Mouse (Mus musculus): ENCODE results near the gene Bmp2k.

Gene Bmp2k

DNA sequence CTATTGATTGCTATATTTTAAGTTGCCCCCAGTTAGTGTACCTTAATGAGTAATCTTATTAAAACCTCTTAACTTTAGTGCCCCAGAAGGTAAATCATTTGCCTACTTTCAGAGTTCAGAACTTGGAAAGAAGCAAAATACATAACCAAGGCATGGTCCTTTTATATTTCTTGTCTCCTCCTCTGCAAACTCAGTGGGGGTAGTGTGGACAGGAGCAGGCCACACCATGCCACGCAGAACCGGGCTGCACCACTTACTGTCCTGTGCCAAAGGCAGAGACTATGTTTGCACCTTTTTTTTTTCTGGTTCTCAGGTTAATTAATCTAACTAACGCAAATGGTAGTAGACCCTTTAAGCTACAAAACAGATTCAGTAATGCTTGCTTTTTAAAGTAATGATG is 91.9 kb downstream of the Bmp2k start:
- ATAC-seq (ENCODE audit: insufficient number of reproducible peaks, low FRiP score, low TSS enrichment), result no peak

DNA sequence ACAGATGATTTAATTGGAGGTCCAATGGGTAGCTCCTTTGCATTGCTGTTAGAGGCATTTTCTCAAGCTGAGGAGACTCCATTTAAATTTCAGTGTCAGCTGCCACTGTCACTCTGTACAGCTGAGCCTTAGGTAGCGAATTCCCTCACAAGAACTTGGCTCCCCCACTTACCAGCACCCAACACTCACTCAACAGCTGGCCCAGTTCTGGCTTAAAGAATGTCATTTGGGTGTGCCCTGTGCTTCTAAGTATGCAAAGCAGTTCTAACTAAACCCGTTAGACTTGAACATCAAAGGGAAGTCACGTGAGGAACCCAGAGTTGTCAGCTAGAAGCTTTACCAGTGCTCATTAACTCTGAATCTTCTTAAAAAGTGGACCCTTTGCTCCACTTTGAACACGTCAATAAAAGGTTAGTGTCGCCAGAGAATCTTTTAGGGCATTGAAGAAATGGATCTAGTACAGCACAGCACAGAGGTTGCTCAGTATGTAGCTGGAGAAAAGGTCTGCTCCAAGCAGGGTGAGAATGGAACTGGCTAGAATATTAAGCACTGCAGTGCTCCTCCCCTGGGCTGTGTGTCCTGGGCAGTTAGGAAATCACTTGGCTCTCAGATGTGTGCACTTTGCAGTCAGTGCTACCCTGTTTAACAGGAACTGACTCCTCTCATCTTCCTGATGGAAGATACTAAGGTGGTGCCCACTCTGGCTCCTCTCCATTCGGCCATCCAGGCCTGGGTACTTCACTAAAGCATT is 92.7 kb downstream of the Bmp2k start:
- ATAC-seq (ENCODE audit: insufficient number of reproducible peaks, low FRiP score, low TSS enrichment), result no peak

DNA sequence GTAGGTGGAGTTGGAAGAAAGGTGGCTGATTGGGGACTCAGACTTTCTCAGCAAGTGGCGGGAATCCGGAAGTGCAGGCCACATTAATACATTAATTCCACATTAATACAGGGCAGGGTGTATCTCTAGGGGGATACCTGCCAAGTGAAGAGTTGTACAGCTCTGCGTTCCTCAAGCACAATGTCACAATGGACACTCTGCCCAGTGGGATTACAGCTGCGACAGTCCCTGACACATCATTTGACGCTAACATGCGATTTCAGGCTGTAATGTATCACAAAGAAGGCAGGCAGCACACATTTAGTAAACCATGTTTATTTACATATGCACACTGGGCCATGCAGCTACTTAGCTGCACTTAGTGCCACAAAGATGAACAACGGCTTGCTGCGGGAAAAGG is 95.5 kb downstream of the Bmp2k start:
- no peak for ATAC-seq (ENCODE audit: insufficient number of reproducible peaks, low FRiP score, low TSS enrichment)

DNA sequence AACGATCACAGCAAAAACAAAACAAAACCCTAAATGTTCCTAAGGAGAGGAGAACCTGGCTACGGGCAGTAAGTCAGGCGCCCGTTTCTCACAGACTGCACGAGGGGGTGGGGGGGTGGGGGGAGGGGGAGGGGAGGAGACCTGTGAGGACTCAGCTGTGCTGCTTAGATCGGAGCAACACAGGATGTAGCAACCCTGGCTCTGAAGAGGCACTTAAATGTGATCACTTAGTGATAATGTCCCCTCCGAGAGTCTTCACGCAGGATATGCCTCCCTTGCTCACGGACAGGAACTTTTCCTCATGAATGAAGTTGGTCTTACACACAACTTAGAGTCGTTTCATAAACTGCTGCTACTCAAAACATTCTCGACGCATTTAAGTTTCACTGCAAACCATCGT is 97.8 kb downstream of the Bmp2k start:
- no peak for ATAC-seq (ENCODE audit: insufficient number of reproducible peaks, low FRiP score, low TSS enrichment)

DNA sequence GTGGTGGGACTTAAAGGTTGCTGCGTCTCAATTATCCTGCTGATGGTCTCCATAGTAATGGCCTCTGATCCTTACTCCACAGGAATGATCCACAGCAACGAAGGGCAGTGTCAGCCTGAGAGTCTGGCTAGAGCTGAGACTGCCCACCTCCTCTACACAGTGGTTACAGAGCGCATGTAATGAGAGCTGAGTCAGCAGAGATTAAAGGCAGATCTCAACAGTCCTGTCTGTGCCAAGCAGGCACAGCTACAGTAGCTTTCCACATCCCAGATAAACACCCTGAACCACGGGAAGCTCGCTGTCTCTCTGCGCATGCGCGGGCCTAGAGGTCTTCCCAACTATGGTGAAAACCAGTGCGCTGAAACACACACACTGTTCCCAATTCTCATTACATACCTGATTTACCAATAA is 100.1 kb downstream of the Bmp2k start:
- ATAC-seq (ENCODE audit: insufficient number of reproducible peaks, low FRiP score, low TSS enrichment), result no peak

DNA sequence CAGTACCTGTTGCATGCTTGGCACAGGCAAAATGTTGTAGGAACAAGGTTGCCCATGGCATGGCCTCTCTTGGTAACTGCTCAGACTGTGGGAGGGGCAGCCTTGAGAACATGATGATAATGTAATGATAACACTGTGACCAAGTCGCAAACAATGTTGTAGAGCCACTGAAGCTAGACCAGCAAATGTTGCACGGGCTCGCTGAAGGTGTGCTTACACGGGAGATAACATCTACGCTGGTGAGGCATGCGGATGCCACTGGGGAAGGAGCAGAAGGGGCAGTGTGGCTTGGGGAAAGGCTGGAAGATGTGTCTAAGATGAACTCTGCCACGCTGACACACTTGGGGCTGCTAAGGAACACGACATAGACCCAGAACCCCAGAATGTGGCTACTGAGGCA is 102.5 kb downstream of the Bmp2k start:
- ATAC-seq (ENCODE audit: insufficient number of reproducible peaks, low FRiP score, low TSS enrichment), result no peak

DNA sequence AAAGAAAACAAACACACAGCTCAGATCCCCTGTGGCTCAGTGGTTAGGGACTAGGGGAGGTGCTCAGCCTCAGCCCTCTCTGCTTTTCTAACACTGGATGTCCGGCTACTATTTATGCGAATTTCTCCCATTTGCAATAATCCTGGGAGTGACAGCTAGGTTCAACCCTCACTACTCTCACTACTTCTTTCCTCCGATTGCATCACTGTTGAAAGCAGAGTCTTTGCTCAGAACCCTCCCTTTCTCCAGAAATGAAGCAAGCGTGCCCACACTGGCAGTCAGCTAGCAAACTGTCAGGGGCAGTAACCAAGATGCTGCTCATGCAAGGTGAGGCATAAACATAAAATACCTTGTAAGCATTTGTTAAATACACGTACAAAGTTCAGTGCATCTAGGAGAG is 110.8 kb downstream of the Bmp2k start:
- no peak for ATAC-seq (ENCODE audit: insufficient number of reproducible peaks, low FRiP score, low TSS enrichment)

DNA sequence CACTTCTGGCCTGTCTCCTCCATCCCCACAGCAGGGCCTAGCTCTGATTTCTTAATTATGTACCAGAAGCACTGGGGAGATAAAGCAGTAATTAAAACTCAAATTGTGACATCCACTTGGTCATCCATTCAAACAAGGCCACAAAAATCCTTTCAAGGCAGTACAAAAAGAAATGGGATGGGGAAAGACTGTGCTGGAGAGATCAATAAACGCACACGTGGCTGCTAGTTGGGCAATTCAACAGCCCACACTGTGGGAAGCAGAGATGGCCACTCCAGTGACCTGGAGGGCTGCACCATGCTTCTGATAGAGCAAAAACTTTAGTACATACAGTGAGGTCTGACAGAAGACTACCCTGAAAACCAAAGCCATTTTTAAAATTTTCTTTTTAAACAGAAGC is 112.6 kb downstream of the Bmp2k start:
- no peak for ATAC-seq (ENCODE audit: insufficient number of reproducible peaks, low FRiP score, low TSS enrichment)

DNA sequence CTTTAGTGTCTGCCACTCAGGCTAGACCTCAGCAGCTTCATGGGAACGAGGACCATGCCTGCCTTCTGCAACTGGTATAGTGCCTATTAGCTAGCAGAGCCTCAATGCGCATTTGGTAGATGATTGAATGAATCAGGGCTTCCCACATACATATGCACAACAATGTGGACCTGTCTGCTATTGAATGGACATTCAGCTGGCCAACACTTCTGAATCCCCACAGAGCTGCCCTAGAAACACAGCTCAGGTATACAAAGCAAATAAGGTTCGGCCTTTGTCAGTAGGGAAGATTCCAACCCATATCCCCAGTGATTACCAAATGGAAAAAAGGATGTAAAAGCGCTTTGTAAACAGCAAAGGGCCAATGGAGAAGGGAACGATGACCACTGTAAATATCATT is 113.2 kb downstream of the Bmp2k start:
- peak; percentile 27; the same call in 1 of the 2 replicates for ATAC-seq (ENCODE audit: insufficient number of reproducible peaks, low FRiP score, low TSS enrichment)

DNA sequence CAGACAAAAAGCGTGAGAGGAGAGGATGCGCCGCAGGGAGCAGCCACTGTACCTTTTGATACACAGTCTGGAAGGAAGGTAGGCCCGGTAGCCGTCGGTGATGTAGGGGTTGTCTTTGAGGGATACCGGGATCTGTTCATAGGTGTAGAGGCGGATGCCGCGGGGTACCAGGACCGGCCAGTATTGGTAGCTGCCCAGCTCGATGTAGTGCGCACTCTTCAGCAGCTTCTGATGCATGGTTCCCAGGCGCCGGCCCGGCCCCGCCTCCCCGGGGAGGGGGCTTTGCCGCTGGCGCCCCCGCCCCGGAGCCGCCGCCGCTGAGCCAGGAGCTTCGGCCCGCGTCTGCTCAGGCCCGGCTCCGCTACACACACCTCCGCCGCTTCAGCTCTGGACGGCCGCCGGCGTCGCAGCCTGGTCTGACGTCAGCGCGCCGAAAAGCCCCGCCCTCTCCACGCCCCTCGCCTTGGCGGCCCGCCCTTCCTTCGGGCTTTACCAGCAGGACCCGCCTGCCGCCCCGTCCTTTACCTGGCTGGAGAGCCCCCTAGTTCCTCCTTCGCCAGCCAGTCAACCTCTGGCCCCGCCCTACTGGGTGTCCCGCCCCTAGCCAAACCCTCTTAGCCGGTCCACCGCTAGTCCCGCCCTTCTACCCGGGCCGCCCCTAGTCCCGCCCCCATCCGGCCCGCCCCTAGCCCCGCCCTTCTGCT is 113.9 kb downstream of the Bmp2k start, which contains the start of gene Paqr3:
Paqr3 (minus strand) TSS at position 390 of the 704 bp plus-strand sequence.
- ATAC-seq (ENCODE audit: insufficient number of reproducible peaks, low FRiP score, low TSS enrichment), result peak; percentile 97

DNA sequence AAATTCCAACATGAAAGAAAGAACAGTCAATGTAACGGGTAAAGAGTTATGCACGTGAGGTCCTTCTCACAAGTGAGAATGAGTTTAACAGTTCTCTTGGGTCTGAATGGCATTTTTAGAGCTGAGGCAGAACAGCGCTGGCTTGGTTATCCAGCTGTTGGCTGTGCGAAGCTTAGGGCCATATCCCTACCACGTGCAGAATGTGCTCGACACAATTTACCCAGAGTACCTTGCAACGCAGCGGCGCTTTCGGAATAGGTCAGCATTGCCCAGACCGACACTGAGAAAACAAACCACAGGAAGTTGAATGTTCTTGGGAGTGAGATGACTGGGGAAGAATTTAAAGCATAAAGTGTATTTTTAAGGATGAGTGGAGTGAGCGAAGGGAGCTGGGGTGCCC is 127.5 kb downstream of the Bmp2k start:
- ATAC-seq (ENCODE audit: insufficient number of reproducible peaks, low FRiP score, low TSS enrichment), result no peak

DNA sequence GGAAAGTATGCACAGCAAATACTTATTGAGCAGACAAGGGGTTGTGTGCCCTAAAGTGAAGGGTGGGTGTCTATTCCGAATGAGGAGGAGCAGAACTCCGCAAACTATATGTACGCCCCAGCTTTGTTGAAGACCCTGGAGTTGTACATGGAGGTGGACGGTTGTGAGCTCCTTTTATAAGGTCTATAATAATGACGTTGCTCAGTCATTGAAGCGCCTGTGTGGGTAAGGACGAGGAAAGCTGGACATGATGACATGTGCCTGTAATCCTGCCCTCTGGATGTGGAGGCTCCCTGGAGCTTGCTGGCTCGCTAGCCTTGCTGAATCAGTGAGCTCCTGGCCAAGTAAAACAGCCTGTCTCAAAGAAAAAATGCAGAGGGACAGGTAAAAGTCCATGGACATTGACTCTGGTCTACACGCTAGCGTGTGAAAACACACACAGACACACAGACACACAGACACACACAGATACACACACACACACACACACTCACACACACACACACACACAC is 128.0 kb downstream of the Bmp2k start:
- ATAC-seq (ENCODE audit: insufficient number of reproducible peaks, low FRiP score, low TSS enrichment), result no peak

DNA sequence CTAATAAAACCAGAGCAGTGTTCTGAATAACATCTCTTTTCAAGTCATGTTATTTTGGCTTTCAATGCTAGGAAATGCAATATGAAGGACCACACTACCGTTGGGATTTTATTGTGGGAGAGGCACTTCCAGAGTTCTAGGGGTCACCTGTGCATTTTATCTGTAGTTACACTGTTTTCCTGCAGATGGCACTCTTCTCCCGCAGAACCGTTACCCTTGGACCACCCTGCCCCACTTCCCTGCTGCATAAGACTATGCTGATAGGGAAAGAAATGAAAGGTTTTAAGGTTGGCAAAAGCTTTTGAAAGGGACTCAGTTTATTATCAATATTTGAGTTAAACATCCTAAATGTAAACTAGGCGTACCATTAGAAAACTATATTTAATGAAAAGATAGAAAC is 128.5 kb downstream of the Bmp2k start:
- ATAC-seq (ENCODE audit: insufficient number of reproducible peaks, low FRiP score, low TSS enrichment), result no peak

DNA sequence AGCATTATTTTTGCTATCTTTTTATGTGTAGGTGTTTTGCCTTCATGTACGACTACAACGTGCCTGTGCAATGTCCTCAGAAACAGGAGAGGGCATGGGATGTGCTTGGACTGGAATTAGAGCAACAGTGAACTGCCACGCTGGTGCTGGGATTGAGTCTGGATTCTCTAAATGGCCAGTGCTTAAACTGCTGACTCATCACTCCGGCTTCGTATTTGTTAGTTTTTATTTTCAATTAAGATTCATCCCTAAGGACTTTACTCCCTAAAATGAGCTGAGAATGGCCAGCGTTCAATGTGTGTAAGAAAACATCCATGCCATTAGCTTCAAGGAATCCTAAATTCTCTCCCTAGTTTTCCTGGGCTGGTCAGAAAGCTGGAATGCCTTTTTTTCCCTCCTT is 129.8 kb downstream of the Bmp2k start:
- ATAC-seq (ENCODE audit: insufficient number of reproducible peaks, low FRiP score, low TSS enrichment), result no peak

DNA sequence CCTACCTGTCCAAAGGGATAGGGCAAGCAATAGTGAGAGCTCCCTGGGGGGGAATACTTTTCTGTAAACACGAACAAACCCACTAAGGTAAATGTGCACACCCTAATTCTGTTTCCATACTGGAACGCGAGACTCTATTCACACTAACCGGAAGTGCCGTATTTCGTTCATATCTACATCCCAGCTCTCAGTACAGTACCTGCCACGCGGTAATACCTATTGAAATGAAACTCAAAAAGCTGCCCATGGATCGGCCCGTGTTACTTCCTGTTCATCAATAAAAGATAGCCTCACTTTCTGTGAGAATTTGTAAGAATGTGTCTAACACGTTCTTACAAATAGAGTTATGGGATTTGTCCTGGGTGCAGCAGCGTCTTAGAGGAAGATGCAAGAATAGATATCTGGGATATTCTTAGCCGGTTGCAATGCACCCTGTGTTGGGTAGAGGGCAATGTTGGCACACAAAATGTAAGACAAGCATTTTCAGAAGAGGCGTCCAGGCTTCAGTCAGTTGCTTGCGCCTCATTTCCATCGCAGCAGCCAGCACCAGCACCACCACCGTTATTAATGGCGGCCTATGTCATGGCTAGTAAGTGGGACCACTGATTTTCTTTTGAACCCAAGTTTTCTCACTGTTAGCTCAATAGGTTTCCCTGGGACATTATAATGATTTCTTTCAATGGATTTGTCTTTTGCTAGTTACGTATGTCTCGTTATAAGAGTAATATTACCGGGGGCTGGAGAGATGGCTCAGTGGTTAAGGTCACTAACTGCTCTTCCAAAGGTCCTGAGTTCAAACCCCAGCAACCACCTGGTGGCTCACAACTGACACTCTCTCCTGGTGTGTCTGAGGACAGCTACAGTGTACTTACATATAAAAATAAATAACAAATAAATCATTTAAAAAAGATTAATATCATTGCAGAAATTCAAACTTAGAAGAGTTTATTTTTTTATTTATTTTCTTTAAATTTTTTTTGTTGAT is 131.0 kb downstream of the Bmp2k start:
- ATAC-seq (ENCODE audit: insufficient number of reproducible peaks, low FRiP score, low TSS enrichment), result peak; percentile 84

DNA sequence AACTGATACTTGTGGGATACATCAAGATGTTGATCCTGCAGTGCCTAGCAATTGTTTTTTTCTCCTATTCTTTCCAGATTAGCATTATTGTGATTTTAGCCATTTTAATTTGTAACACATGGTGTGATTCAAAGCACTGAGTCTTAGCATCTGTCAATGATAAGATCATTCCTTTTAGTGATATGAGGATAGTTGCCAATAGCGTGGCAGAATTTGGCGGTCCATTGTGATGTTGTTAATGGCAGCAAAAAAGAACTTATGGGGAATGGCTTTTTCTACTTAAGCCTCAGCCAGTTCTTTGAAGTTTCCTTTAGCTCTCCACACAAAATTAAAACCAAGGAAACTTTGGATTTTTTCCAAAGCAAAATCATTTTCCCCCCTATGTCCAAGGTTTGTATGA is 132.1 kb downstream of the Bmp2k start:
- no peak for ATAC-seq (ENCODE audit: insufficient number of reproducible peaks, low FRiP score, low TSS enrichment)

DNA sequence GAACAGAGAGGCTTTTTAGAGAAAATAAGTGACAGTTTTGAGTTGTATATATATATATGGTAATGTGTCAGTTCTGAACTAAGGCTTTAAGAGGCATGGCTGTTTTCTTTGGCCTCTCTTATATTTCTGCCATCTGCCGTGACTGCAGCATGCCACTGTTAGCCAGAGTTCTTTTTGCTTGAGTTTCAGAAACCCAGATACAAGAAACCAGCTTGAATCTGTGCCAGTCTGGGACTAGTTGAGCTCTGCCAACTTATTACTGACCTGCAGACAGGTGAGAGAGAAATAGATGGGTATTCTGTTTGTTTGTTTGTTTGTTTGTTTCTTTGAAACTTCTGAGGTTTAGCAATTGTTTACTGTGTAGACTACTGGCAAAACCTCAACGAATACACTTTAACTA is 137.8 kb downstream of the Bmp2k start:
- ATAC-seq (ENCODE audit: insufficient number of reproducible peaks, low FRiP score, low TSS enrichment), result no peak
